Mouse (Mus musculus): ENCODE data around the gene Tfeb. TPM values are rescaled to one million over a fixed set of nuclear protein-coding genes. Genes with fewer than 3 reads are reported as not detected.

The Tfeb gene
- polyA plus RNA-seq, 2 experiments from 2014 or later = 5.2 to 5.7 TPM

- ATAC-seq = no peak
Measured at GRCm38 (mm10) chr17:47788996-47789395, 52.2 kb downstream of the Tfeb start.

- ATAC-seq = peak; percentile 53
Measured at GRCm38 (mm10) chr17:47792098-47792863, 55.5 kb downstream of the Tfeb start.

GRCm38 (mm10) chr17:47793377-47793776 is 56.5 kb downstream of the Tfeb start:
- ATAC-seq = peak; percentile 82

- peak; percentile 49 for ATAC-seq
Measured at GRCm38 (mm10) chr17:47795446-47795845, 58.6 kb downstream of the Tfeb start.

- no peak for ATAC-seq
Measured at GRCm38 (mm10) chr17:47796156-47796816, 59.5 kb downstream of the Tfeb start.

GRCm38 (mm10) chr17:47796968-47797367 is 60.1 kb downstream of the Tfeb start:
- no peak for ATAC-seq

GRCm38 (mm10) chr17:47797383-47797782 is 60.6 kb downstream of the Tfeb start:
- no peak for ATAC-seq

- ATAC-seq = no peak
Measured at GRCm38 (mm10) chr17:47802806-47803205, 66.0 kb downstream of the Tfeb start.

- no peak for ATAC-seq
Measured at GRCm38 (mm10) chr17:47803662-47804061, 66.8 kb downstream of the Tfeb start.

GRCm38 (mm10) chr17:47805047-47805835 is 68.4 kb downstream of the Tfeb start:
- no peak for ATAC-seq

GRCm38 (mm10) chr17:47806230-47806629 is 69.4 kb downstream of the Tfeb start:
- ATAC-seq = no peak

GRCm38 (mm10) chr17:47811265-47811800 is 74.5 kb downstream of the Tfeb start:
- ATAC-seq = no peak

GRCm38 (mm10) chr17:47812200-47812599 is 75.4 kb downstream of the Tfeb start:
- ATAC-seq = no peak

- ATAC-seq = no peak
Measured at GRCm38 (mm10) chr17:47813616-47814015, 76.8 kb downstream of the Tfeb start.

GRCm38 (mm10) chr17:47814496-47814895 is 77.7 kb downstream of the Tfeb start:
- no peak for ATAC-seq

GRCm38 (mm10) chr17:47815446-47815845 is 78.6 kb downstream of the Tfeb start:
- ATAC-seq = no peak

GRCm38 (mm10) chr17:47818038-47818725 is 81.4 kb downstream of the Tfeb start:
- ATAC-seq = no peak

GRCm38 (mm10) chr17:47821339-47821738 is 84.5 kb downstream of the Tfeb start:
- no peak for ATAC-seq

GRCm38 (mm10) chr17:47831161-47831560 is 94.3 kb downstream of the Tfeb start:
- no peak for ATAC-seq

- ATAC-seq = no peak
Measured at GRCm38 (mm10) chr17:47831772-47832171, 94.9 kb downstream of the Tfeb start.

- ATAC-seq = no peak
Measured at GRCm38 (mm10) chr17:47832501-47833028, 95.7 kb downstream of the Tfeb start.

GRCm38 (mm10) chr17:47833029-47833627 is 96.3 kb downstream of the Tfeb start:
- ATAC-seq = no peak

All from CD4-positive, CD25-positive, alpha-beta regulatory T cell, adult 4 months (primary cell).